Mouse (Mus musculus) kidney, adult 2 months (tissue): ENCODE results near the gene Add3.

ENCODE experiments used
- CTCF ChIP-seq: fragments of 200-500 bp; conservative IDR thresholded peaks from 2 replicates; pipeline ENCODE4 v1.5.1; 2011; ENCODE audit warnings: low read depth, mild to moderate bottlenecking, control low read depth, low read length, moderate library complexity, mixed read lengths; ENCODE audit not compliant: insufficient read depth, insufficient read length
- POLR2A ChIP-seq: fragments of 200-500 bp; IDR thresholded peaks from one replicate; pipeline ENCODE4 v1.6.1; 2011; ENCODE audit warnings: low read depth, low read length, control low read depth

DNA sequence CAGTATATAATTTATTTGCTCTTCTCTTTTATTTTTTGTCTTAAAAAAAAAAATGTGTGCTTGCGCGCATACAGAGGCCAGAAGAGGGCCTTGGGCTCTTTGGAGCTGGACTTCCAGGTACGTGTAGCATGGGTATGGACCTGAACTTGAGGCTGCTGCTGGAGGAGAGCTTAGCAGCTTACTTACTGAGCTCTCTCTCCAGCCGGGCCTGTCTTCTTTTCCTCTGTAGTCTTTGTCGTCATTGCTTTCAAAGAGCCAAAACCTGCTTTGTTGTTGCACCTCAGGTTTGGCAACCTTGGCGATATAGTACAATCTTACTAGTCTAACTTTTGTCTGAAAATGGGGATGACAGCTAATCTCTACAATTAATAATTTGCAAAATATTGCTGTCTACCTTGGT, 47.9 kb downstream of the Add3 start:
- no peak for TF ChIP-seq CTCF
- no peak for TF ChIP-seq POLR2A
